Mouse (Mus musculus): ENCODE measurements around the gene Peli2.

DNA sequence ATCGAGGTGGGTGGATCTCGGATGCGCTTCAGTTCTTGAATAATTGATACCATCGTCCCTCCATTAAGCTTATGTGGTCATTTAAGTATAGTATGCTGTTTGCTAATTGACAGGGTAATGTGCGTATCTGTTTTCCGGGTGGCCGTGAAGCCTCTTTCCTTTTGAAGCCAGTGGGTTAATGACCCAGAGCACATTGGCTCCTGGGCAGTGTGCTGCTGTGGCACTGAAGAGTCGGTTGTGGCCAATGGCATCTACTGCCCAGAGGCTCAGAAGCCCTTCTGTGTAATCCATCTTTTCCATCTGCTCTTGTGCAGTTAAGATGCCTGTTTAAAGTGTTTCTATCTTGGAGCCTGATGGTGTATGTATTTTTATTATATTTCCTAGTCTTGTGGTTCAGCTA, 34.0 kb downstream of the Peli2 start:
- TF ChIP-seq CTCF (IDR thresholded peaks at IDR 0.05; ENCODE audit: insufficient read depth, low read length) (no peak), POLR2A (IDR thresholded peaks at IDR 0.05; ENCODE audit: borderline replicate concordance, extremely low read depth, low read depth, low read length) (no peak)
